Comparison of ENCODE assay signal across 17 mouse cellular contexts in genomic region chr6:91579666-91580065, GRCm38 (mm10).
"Had no signal": no experiment of that assay in that cellular context is flagged by ENCODE, and none has a peak within 500 bp of the region (broad histone marks: within the 10 kb centered on the region; RNA-seq: fewer than 3 reads in every experiment).

No protein-coding gene starts in this region.

- H3K36me3 ChIP-seq: kidney, embryonic 15.5 days; limb, embryonic 12.5 days; limb, embryonic 15.5 days; liver, embryonic 13.5 days had no signal

- H3K27ac ChIP-seq: kidney, embryonic 15.5 days; left cerebral cortex, adult 2 months; limb, embryonic 12.5 days; limb, embryonic 15.5 days; liver, embryonic 13.5 days had no signal

- H3K27me3 ChIP-seq: kidney, embryonic 15.5 days; limb, embryonic 15.5 days; liver, embryonic 13.5 days had no signal

- H3K4me1 ChIP-seq: limb, embryonic 12.5 days; liver, embryonic 13.5 days had no signal

- H3K9ac ChIP-seq: kidney, embryonic 15.5 days; limb, embryonic 12.5 days; limb, embryonic 15.5 days; liver, embryonic 13.5 days had no signal

- H3K4me2 ChIP-seq: kidney, embryonic 15.5 days; limb, embryonic 12.5 days; limb, embryonic 15.5 days; liver, embryonic 13.5 days; midbrain, embryonic 11.5 days had no signal

- H3K9me3 ChIP-seq: kidney, embryonic 15.5 days; limb, embryonic 12.5 days; limb, embryonic 15.5 days; liver, embryonic 13.5 days had no signal

- DNase-seq: kidney, postnatal 10 days; kidney, postnatal 36 days; layer of hippocampus, postnatal 36 days; left cerebral cortex, postnatal 4 days; liver, embryonic 13.5 days; lung, adult 2 months; lung, postnatal 14 days; lung, postnatal 4 days; midbrain, embryonic 14.5 days; thymus, adult 2 months; thymus, postnatal 14 days; thymus, postnatal 4 days had no signal

- H3K4me3 ChIP-seq: kidney, embryonic 15.5 days; left cerebral cortex, adult 2 months; limb, embryonic 12.5 days; limb, embryonic 15.5 days; liver, embryonic 13.5 days had no signal
